Mouse (Mus musculus): ENCODE results near the gene Olfr1124. TPM values are rescaled to one million over a fixed set of nuclear protein-coding genes. Genes with fewer than 3 reads are reported as not detected.
A peak's percentile ranks its signal among the peaks of the same experiment; 100 is the strongest.
"Not testable (repeated sequence)": the region's sequence is repeated elsewhere in the genome, so short reads cannot be mapped to it uniquely, and the experiment has no call there.

Gene Olfr1124
- not detected in 2 replicates for polyA plus RNA-seq (2014; fragmentation: Nextera tagmentation; extraction: Ambion mirVana)

GRCm38 (mm10) chr2:87429975-87430374 lies at the start of gene Olfr1124:
Olfr1124 (plus strand) TSS chr2:87430275.
- Histone ChIP-seq H3K4me2 (replicated peaks) (no peak within 1 kb of the TSS), H3K27me3 (ENCODE audit: control insufficient read depth, insufficient read depth, low read length) (no peaks in the 10 kb centered on the region), H3K4me1 (replicated peaks; ENCODE audit: control insufficient read depth, insufficient read depth, low read length) (no peaks in the 10 kb centered on the region), H3K9ac (no peak within 1 kb of the TSS), H3K4me3 (replicated peaks; ENCODE audit: low read length) (no peak within 1 kb of the TSS), H3K27ac (no peak within 1 kb of the TSS), H3K9me3 (ENCODE audit: control insufficient read depth, low read length) (no peaks in the 10 kb centered on the region), H3K36me3 (replicated peaks; ENCODE audit: control insufficient read depth, insufficient read depth) (no peaks in the 10 kb centered on the region)
- no peak for DNase-seq (ENCODE audit: low spot score)
- WGBS = 91% methylated on average over 1 of the region's 1 CpGs
- ATAC-seq (ENCODE audit: low FRiP score) = no peak

GRCm38 (mm10) chr2:87383935-87384334 lies 46.1 kb upstream of the Olfr1124 start:
- no peaks in the 10 kb centered on the region for H3K36me3 ChIP-seq (replicated peaks; ENCODE audit: control insufficient read depth, insufficient read depth)
- no peaks in the 10 kb centered on the region for H3K4me1 ChIP-seq (replicated peaks; ENCODE audit: control insufficient read depth, insufficient read depth, low read length)
- H3K27me3 ChIP-seq (ENCODE audit: control insufficient read depth, insufficient read depth, low read length) = no peaks in the 10 kb centered on the region
- H3K27ac ChIP-seq = no peak overlapping the region
- 85% methylated on average over 2 of the region's 2 CpGs for WGBS
- ATAC-seq (ENCODE audit: low FRiP score) (no peak), DNase-seq (ENCODE audit: low spot score) (no peak)
- no peak overlapping the region for H3K4me3 ChIP-seq (replicated peaks; ENCODE audit: low read length)
- H3K4me2 ChIP-seq (replicated peaks) = no peak overlapping the region
- no peaks in the 10 kb centered on the region for H3K9me3 ChIP-seq (ENCODE audit: control insufficient read depth, low read length)
- H3K9ac ChIP-seq = no peak overlapping the region

- Histone ChIP-seq H3K9ac (no peak within 1 kb of the TSS), H3K27ac (no peak within 1 kb of the TSS), H3K4me2 (replicated peaks) (no peak within 1 kb of the TSS), H3K9me3 (ENCODE audit: control insufficient read depth, low read length) (no peaks in the 10 kb centered on the region), H3K4me3 (replicated peaks; ENCODE audit: low read length) (no peak within 1 kb of the TSS), H3K36me3 (replicated peaks; ENCODE audit: control insufficient read depth, insufficient read depth) (no peaks in the 10 kb centered on the region), H3K4me1 (replicated peaks; ENCODE audit: control insufficient read depth, insufficient read depth, low read length) (no peaks in the 10 kb centered on the region), H3K27me3 (ENCODE audit: control insufficient read depth, insufficient read depth, low read length) (no peaks in the 10 kb centered on the region)
- ATAC-seq (ENCODE audit: low FRiP score) = no peak
- no peak for DNase-seq (ENCODE audit: low spot score)
- WGBS = 92% methylated on average over 2 of the region's 2 CpGs
These were observed 44.5 kb upstream of the Olfr1124 start, which contains the start of gene Olfr1122 for GRCm38 (mm10) chr2:87385549-87385948. Olfr1122 (plus strand) TSS chr2:87385849.

GRCm38 (mm10) chr2:87393605-87394004 lies 36.5 kb upstream of the Olfr1124 start:
- not testable (repeated sequence) for H3K9me3 ChIP-seq (ENCODE audit: control insufficient read depth, low read length); H3K27me3 ChIP-seq (ENCODE audit: control insufficient read depth, insufficient read depth, low read length); H3K27ac ChIP-seq; DNase-seq (ENCODE audit: low spot score); H3K4me2 ChIP-seq (replicated peaks); H3K4me1 ChIP-seq (replicated peaks; ENCODE audit: control insufficient read depth, insufficient read depth, low read length); H3K36me3 ChIP-seq (replicated peaks; ENCODE audit: control insufficient read depth, insufficient read depth); H3K4me3 ChIP-seq (replicated peaks; ENCODE audit: low read length); H3K9ac ChIP-seq
- WGBS = 91% methylated on average over 5 of the region's 5 CpGs
- ATAC-seq (ENCODE audit: low FRiP score) = peak; percentile 37; the same call in 1 of the 2 replicates

GRCm38 (mm10) chr2:87394686-87395085 lies 35.4 kb upstream of the Olfr1124 start:
- H3K9me3 ChIP-seq (ENCODE audit: control insufficient read depth, low read length); H3K4me2 ChIP-seq (replicated peaks); H3K4me1 ChIP-seq (replicated peaks; ENCODE audit: control insufficient read depth, insufficient read depth, low read length); H3K4me3 ChIP-seq (replicated peaks; ENCODE audit: low read length); H3K27ac ChIP-seq; H3K36me3 ChIP-seq (replicated peaks; ENCODE audit: control insufficient read depth, insufficient read depth); H3K27me3 ChIP-seq (ENCODE audit: control insufficient read depth, insufficient read depth, low read length); ATAC-seq (ENCODE audit: low FRiP score); H3K9ac ChIP-seq: not testable (repeated sequence)
- WGBS = 79% methylated on average over 7 of the region's 7 CpGs
- DNase-seq (ENCODE audit: low spot score) = peak; percentile 30

- Histone ChIP-seq H3K4me3 (replicated peaks; ENCODE audit: low read length) (no peak within 1 kb of the TSS), H3K36me3 (replicated peaks; ENCODE audit: control insufficient read depth, insufficient read depth) (no peaks in the 10 kb centered on the region), H3K9ac (no peak within 1 kb of the TSS), H3K27ac (no peak within 1 kb of the TSS), H3K4me1 (replicated peaks; ENCODE audit: control insufficient read depth, insufficient read depth, low read length) (no peaks in the 10 kb centered on the region), H3K4me2 (replicated peaks) (no peak within 1 kb of the TSS), H3K9me3 (ENCODE audit: control insufficient read depth, low read length) (no peaks in the 10 kb centered on the region), H3K27me3 (ENCODE audit: control insufficient read depth, insufficient read depth, low read length) (no peaks in the 10 kb centered on the region)
- no peak for ATAC-seq (ENCODE audit: low FRiP score)
- no peak for DNase-seq (ENCODE audit: low spot score)
- WGBS = 91% methylated on average over 1 of the region's 1 CpGs
These were observed 13.7 kb upstream of the Olfr1124 start, which contains the start of gene Olfr1123 for GRCm38 (mm10) chr2:87416335-87416734. Olfr1123 (plus strand) TSS chr2:87416635.

- Histone ChIP-seq H3K36me3 (replicated peaks; ENCODE audit: control insufficient read depth, insufficient read depth) (no peaks in the 10 kb centered on the region), H3K9ac (no peak overlapping the region), H3K4me3 (replicated peaks; ENCODE audit: low read length) (no peak overlapping the region), H3K4me2 (replicated peaks) (no peak overlapping the region), H3K4me1 (replicated peaks; ENCODE audit: control insufficient read depth, insufficient read depth, low read length) (no peaks in the 10 kb centered on the region), H3K27me3 (ENCODE audit: control insufficient read depth, insufficient read depth, low read length) (no peaks in the 10 kb centered on the region), H3K9me3 (ENCODE audit: control insufficient read depth, low read length) (no peaks in the 10 kb centered on the region), H3K27ac (no peak overlapping the region)
- no peak for DNase-seq (ENCODE audit: low spot score)
- ATAC-seq (ENCODE audit: low FRiP score) = no peak
- 92% methylated on average over 16 of the region's 16 CpGs for WGBS
These were observed 7.7 kb downstream of the Olfr1124 start for GRCm38 (mm10) chr2:87437731-87438130.

GRCm38 (mm10) chr2:87453662-87454061 lies 23.6 kb downstream of the Olfr1124 start, which contains the start of gene Olfr1126:
Olfr1126 (plus strand) TSS chr2:87453962.
- H3K9ac ChIP-seq = no peak within 1 kb of the TSS
- H3K4me2 ChIP-seq (replicated peaks) = no peak within 1 kb of the TSS
- no peak within 1 kb of the TSS for H3K4me3 ChIP-seq (replicated peaks; ENCODE audit: low read length)
- H3K27me3 ChIP-seq (ENCODE audit: control insufficient read depth, insufficient read depth, low read length) = no peaks in the 10 kb centered on the region
- no peak within 1 kb of the TSS for H3K27ac ChIP-seq
- no peaks in the 10 kb centered on the region for H3K4me1 ChIP-seq (replicated peaks; ENCODE audit: control insufficient read depth, insufficient read depth, low read length)
- no peaks in the 10 kb centered on the region for H3K9me3 ChIP-seq (ENCODE audit: control insufficient read depth, low read length)
- no peak for ATAC-seq (ENCODE audit: low FRiP score)
- DNase-seq (ENCODE audit: low spot score) = no peak
- H3K36me3 ChIP-seq (replicated peaks; ENCODE audit: control insufficient read depth, insufficient read depth) = no peaks in the 10 kb centered on the region

- ATAC-seq (ENCODE audit: low FRiP score) = no peak
- Histone ChIP-seq H3K9me3 (ENCODE audit: control insufficient read depth, low read length) (no peaks in the 10 kb centered on the region), H3K4me1 (replicated peaks; ENCODE audit: control insufficient read depth, insufficient read depth, low read length) (no peaks in the 10 kb centered on the region), H3K9ac (no peak overlapping the region), H3K4me3 (replicated peaks; ENCODE audit: low read length) (no peak overlapping the region), H3K27ac (no peak overlapping the region), H3K27me3 (ENCODE audit: control insufficient read depth, insufficient read depth, low read length) (no peaks in the 10 kb centered on the region), H3K4me2 (replicated peaks) (no peak overlapping the region), H3K36me3 (replicated peaks; ENCODE audit: control insufficient read depth, insufficient read depth) (no peaks in the 10 kb centered on the region)
- no peak for DNase-seq (ENCODE audit: low spot score)
- 93% methylated on average over 4 of the region's 4 CpGs for WGBS
These were observed 31.7 kb downstream of the Olfr1124 start for GRCm38 (mm10) chr2:87461769-87462168.

- Histone ChIP-seq H3K4me2 (replicated peaks) (no peak overlapping the region), H3K27me3 (ENCODE audit: control insufficient read depth, insufficient read depth, low read length) (no peaks in the 10 kb centered on the region), H3K9me3 (ENCODE audit: control insufficient read depth, low read length) (no peaks in the 10 kb centered on the region), H3K36me3 (replicated peaks; ENCODE audit: control insufficient read depth, insufficient read depth) (no peaks in the 10 kb centered on the region), H3K4me3 (replicated peaks; ENCODE audit: low read length) (no peak overlapping the region), H3K4me1 (replicated peaks; ENCODE audit: control insufficient read depth, insufficient read depth, low read length) (no peaks in the 10 kb centered on the region), H3K9ac (no peak overlapping the region), H3K27ac (no peak overlapping the region)
- DNase-seq (ENCODE audit: low spot score) (no peak), ATAC-seq (ENCODE audit: low FRiP score) (no peak)
These were observed 50.1 kb downstream of the Olfr1124 start for GRCm38 (mm10) chr2:87480207-87480606.

All from hindbrain, embryonic 14.5 days (tissue).